Mouse (Mus musculus) embryo, embryonic 11.5 days (tissue): ENCODE data around the gene Gpd1l.

Experiments
- DNase-seq: peaks from one replicate; pipeline ENCODE4 v3.0.0-alpha.2; 2012; ENCODE audit warnings: low read depth, low spot score

Gpd1l gene

DNA sequence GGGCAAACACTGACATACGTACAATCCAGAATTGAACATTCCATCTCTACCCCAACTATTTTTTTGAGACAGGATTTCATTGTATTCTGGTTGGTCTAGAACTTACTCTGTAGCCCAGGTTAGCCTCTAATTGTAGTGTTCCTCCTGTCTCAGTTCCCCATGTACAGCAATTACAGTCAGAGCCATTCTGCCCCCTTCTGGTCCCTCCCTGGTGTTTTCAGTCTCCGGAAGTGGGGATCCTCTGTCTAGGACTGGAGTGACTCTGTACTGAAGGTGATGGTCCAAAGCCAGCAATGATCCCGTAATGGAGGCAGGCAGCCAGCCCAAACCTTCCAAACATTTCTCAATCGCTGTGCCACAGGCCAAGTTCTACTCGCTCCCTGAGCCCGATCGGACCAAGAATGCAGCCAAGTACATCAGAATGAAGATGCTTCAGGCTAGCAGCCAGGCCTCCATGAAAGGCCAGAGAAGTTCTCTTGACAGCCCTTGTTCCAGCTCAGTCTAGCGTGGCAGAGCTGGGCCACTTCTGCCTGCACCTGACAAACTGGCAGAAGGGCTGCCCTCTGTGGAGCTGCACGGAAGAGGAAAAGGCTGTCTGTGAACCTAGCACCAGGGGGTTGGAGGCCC lies 3.2 kb downstream of the Gpd1l start:
- no peak for DNase-seq

GRCm38 (mm10) chr9:114925571-114925970 lies 8.2 kb downstream of the Gpd1l start:
- DNase-seq: no peak

GRCm38 (mm10) chr9:114925039-114925438 lies 8.7 kb downstream of the Gpd1l start:
- no peak for DNase-seq

GRCm38 (mm10) chr9:114924511-114924910 lies 9.3 kb downstream of the Gpd1l start:
- no peak for DNase-seq

GRCm38 (mm10) chr9:114922209-114922608 lies 11.6 kb downstream of the Gpd1l start:
- DNase-seq: no peak

DNA sequence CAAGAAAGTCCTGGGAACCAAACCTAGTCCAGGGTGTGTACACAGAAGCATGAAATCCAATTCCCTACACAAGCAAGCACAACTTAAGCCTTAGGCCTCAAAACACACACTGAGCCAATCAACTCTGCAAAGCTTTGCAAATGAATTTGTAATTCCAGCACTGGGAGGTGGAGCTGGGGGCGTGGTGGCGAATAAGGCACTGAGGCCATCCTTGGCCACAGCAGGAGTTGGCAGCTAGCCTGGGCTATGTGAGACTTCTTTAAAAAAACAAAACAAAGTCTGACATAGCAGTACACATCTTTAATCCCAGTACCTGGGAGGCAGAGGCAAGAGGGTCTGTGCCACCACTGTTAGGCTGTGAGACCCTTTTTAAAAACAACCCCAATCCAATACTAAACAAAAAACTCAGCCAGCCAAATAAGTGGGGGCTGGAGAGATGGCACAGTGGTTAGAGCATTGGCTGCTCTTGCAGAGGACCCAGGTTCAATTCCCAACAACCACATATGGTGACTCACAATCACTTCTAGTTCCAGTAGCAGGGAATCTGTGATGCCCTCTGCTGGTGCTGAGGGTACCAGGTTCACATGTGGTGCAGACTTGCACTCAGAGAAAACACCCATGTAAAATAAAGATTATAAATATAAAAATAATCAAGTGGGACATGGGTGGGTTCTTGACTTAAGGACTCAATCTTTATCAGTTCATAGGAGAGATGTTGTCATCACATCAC lies 12.3 kb downstream of the Gpd1l start:
- DNase-seq: no peak

- no peak for DNase-seq
Measured at GRCm38 (mm10) chr9:114920569-114920968, 13.2 kb downstream of the Gpd1l start.

- peak; percentile 72 for DNase-seq
Measured at GRCm38 (mm10) chr9:114912680-114913649, 20.8 kb downstream of the Gpd1l start.

DNA sequence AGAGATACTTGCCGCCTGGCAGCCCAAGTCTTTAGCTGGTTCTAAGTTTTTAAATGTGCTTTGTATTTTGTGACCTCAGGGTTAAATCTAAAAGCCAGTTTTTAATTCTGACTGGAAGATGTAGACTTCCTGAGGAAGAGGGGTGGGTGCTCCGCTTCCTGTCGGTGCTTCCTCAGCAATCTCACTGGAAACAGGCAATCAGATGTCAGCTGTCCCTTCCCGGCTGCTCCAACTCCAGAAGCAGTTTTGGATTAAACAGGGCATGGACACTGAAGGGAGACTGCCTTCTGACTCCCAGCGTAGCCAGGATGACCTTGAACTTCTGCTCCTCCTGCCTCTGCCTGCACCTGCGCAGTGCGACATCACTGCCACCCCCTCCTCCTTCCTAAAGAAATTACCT lies 26.3 kb downstream of the Gpd1l start:
- DNase-seq: no peak

DNA sequence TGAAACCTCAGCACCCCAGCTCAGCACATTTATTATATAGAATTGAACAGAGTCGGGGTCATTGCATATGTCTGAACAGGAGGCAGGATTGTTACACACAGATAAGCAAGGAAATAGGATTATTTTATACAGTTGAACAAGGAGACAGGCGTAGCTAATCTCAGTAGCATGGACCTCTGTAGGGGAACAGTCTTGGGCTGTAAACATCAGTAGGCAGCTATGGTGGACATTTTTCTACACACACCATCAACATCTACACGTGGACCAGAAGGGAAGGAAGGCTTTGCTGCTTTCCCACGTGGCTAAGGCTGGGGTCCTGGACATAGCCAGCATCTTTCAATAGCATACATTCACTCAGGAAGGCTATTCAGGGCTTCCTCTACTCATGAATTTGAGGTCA lies 37.9 kb downstream of the Gpd1l start:
- DNase-seq: no peak

DNA sequence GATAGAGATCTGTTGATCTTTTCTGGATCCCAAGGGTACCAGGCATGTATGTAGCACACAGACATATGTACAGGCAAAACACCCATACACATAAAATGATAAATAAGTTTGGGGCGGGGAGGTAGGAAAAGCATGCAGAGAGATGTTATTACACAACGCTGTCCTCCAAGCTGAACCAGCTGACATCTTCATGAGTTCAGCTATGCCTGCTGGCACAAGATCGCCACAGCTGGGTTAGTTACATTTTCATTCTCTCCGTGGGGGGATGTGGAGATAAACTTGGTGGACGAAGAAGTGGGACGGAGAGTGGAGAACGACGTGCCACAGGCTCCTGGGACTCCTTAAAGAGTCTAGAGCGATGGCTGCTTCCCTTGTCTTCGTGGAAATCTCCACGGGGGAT lies 40.8 kb downstream of the Gpd1l start:
- no peak for DNase-seq

DNA sequence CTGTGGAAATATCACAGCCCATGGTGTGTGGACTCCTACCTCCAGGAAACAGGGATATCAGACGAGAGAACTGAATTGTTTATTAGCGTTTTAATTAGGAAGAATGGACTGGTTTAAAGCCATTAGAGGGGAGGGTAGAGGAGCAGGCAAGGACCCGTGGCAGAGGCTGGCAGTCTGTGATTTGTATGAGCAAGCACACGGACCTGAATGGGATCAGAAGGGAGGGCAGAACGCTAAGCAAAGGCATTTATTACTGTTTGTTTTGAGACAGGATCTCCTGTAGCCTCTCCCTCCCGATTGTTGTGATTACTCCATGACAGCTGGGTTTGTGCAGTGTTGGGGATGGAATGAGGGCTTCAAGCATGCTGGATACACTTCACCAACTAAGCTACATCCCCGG lies 43.4 kb downstream of the Gpd1l start:
- no peak for DNase-seq

GRCm38 (mm10) chr9:114888856-114889407 lies 44.9 kb downstream of the Gpd1l start:
- DNase-seq: no peak

- no peak for DNase-seq
Measured at GRCm38 (mm10) chr9:114887699-114888098, 46.1 kb downstream of the Gpd1l start.

DNA sequence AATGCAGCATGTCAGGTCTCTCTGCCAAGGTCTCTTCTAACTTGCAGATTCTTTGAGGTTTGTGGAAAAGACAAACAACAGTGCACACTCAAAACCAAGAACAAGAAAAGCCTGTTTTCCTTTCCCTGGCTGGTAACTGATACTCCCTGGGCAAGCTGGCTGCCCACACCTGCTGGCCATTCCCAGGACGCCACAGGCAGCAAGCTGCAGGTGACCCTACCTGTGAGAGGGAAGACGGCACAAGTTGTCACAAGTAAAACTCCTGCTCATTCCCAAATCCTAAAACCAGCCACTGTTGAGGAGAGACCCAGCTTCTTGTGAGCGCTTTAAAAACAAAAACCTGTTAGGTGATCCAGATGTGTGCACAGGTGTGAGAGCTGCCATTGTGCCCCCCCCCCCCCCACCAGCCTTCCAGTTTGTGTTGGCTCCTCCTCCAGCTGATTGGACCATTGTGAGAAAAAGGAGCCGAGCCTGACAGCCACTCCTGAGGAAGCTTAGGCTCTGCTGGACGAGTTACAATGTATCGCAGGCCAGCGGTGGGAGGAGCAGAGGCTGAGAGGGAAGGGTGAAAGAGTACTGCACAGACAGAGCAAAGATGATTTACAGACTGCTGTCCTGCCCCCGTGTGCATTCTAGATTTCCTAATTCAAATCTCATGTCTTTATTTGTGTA lies 47.7 kb downstream of the Gpd1l start:
- no peak for DNase-seq

GRCm38 (mm10) chr9:114885564-114885963 lies 48.2 kb downstream of the Gpd1l start:
- no peak for DNase-seq

GRCm38 (mm10) chr9:114881977-114882376 lies 51.8 kb downstream of the Gpd1l start:
- DNase-seq: no peak

- no peak for DNase-seq
Measured at GRCm38 (mm10) chr9:114855327-114855726, 78.5 kb downstream of the Gpd1l start.

DNA sequence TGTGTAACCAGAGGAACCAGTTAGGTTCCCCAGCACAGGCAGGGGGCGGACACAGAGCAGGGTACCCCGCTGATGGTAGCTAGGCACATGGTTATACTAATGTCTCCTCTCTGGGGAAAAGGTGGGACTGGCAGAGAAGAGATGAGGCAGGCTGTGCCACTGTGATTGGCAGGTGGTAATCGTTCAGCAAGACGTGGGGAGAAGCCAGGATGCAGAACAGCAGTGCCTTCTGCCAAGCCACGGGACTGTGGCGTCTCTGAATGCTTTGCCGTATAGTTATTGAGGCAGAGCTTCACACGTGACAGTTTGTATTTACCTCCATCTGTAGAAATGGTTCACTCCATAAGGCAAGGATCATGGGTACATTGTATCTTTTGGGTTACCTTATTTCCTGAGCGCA lies 79.1 kb downstream of the Gpd1l start:
- DNase-seq: no peak

DNA sequence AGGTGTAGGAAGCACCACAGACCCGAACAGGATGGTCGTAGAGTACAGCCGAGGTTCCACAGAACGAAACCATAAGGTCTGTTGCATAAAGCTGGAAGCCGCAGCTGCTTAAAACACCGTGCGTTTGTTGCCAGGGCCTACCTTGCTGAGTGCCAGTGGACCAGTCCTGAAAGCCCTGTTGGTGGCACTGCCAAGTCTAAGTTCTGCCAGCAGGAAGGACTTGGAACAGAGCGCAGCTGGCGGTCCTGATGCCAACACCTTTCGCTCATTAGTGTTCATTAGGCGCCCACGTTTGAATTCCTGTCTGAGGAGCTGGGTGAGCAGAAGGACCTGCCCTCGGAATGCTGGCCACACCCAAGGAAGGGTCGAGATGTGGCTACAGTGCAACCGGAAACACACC lies 80.5 kb downstream of the Gpd1l start:
- no peak for DNase-seq

- no peak for DNase-seq
Measured at GRCm38 (mm10) chr9:114851419-114852190, 82.2 kb downstream of the Gpd1l start.
